Mouse (Mus musculus) neural tube, embryonic 11.5 days (tissue): ENCODE data around the gene Ctnna3. TPM values are rescaled to one million over a fixed set of nuclear protein-coding genes. Genes with fewer than 3 reads are reported as not detected.

Source experiments
- ATAC-seq: fragments of 200-750 bp; cut with Nextera tagmentation; 2 replicates; pipeline ENCODE4 v1.8.0; 2017; ENCODE audit warnings: moderate number of reproducible peaks, mild to moderate bottlenecking, moderate TSS enrichment, moderate library complexity; ENCODE audit not compliant: insufficient read depth, low FRiP score, low TSS enrichment
- DNase-seq: peaks from one replicate; pipeline ENCODE4 v3.0.0-alpha.2; 2015; ENCODE audit warnings: low spot score
- H3K27ac ChIP-seq: fragments of 300-500 bp; sonication (generic); 2 replicates; pipeline ENCODE4 v1.5.1; 2014; ENCODE audit warnings: low read depth, mild to moderate bottlenecking, low read length
- H3K27me3 ChIP-seq: fragments of 300-500 bp; sonication (generic); 2 replicates; pipeline ENCODE4 v1.6.1; 2014; ENCODE audit warnings: mild to moderate bottlenecking, low read length, mixed read lengths; ENCODE audit not compliant: control insufficient read depth, insufficient read depth
- H3K36me3 ChIP-seq: fragments of 300-500 bp; sonication (generic); 2 replicates; pipeline ENCODE4 v1.6.1; 2014; ENCODE audit warnings: mild to moderate bottlenecking, low read length, moderate library complexity, mixed read lengths; ENCODE audit not compliant: control insufficient read depth, insufficient read depth
- H3K4me1 ChIP-seq: fragments of 300-500 bp; sonication (generic); 2 replicates; pipeline ENCODE4 v1.6.1; 2014; ENCODE audit warnings: low read length, mixed read lengths; ENCODE audit not compliant: control insufficient read depth, insufficient read depth
- H3K4me2 ChIP-seq: fragments of 300-500 bp; sonication (generic); 2 replicates; pipeline ENCODE4 v1.6.1; 2014; ENCODE audit warnings: low read depth, mild to moderate bottlenecking, moderate library complexity
- H3K4me3 ChIP-seq: fragments of 300-500 bp; sonication (generic); 2 replicates; pipeline ENCODE4 v1.5.1; 2014; ENCODE audit warnings: low read depth, low read length
- H3K9ac ChIP-seq: fragments of 300-500 bp; sonication (generic); 2 replicates; pipeline ENCODE4 v1.6.1; 2014; ENCODE audit warnings: mild to moderate bottlenecking, low read length
- H3K9me3 ChIP-seq: fragments of 300-500 bp; sonication (generic); 2 replicates; pipeline ENCODE4 v1.6.1; 2016; ENCODE audit warnings: low read length; ENCODE audit not compliant: control insufficient read depth
- WGBS: fragments of 180-500 bp; shearing (Covaris S2); extraction: QIAGEN DNeasy Blood & Tissue Kit; methylation state at CpG from one replicate; pipeline ENCODE4 v1.1.7; 2014; 5-methylcytosine and 5-hydroxymethylcytosine counted together
- polyA plus RNA-seq: library from polyadenylated mRNA; unstranded; fragments of >200 nt; fragmentation: Nextera tagmentation; extraction: Ambion mirVana; gene quantifications from 2 replicates; pipeline ENCODE4 v1.2.1, GENCODE M21; 2014

The Ctnna3 gene
- polyA plus RNA-seq, 1 experiment from 2014 or later = 0.33 TPM

DNA sequence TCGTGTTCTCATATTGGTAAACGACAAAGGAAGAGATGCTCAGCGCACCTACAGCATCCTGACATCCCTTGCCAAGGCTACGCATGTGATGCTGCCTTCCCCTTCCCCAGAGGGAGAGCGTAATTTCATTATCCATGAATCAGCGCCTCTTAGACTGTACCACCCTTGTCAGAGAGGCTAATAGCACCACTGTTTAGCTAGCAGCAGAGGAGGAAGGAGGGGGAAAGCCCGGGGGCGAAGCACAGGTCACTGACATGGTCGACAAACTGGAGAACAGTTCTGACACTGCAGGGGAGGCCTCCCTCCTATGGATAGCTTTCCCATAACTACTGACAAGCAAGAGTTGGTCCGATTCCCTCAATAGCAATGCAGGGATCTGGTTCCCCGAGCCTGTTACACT, 653.9 kb downstream of the Ctnna3 start:
- no peak for ATAC-seq
- Histone ChIP-seq H3K4me3 (no peak overlapping the region), H3K36me3 (no peaks in the 10 kb centered on the region), H3K9ac (no peak overlapping the region), H3K4me1 (0 out of 2 replicates have a peak, but pooled peaks cover 3% of the 10 kb centered on the region), H3K4me2 (no peak overlapping the region), H3K9me3 (no peaks in the 10 kb centered on the region), H3K27me3 (no peaks in the 10 kb centered on the region; the same call in 1 of the 2 replicates), H3K27ac (no peak overlapping the region)
- peak; percentile 12 for DNase-seq
- 45% methylated on average over 11 of the region's 11 CpGs for WGBS

DNA sequence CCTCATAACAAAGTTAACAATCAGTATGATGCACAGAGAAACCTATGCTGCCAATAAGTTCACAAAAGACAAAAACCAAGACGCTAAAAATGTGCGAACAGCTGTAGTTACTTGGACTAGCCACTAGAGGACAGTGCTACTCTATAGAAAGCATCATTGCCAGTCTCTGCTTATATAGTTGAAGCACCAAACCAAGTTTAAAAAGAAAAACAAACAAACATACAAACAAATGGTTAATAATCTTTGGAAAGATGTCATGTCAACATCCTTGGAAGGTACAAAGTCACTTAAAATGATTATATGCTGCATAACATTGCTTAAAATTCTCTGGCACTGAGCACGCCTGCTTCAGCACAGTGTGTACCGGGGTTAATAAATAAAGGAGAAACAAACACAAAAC, 654.6 kb downstream of the Ctnna3 start:
- H3K9me3 ChIP-seq = no peaks in the 10 kb centered on the region
- DNase-seq (no peak), ATAC-seq (no peak)
- H3K4me3 ChIP-seq = no peak overlapping the region
- H3K27ac ChIP-seq = no peak overlapping the region
- H3K36me3 ChIP-seq = no peaks in the 10 kb centered on the region
- no peaks in the 10 kb centered on the region; the same call in 1 of the 2 replicates for H3K27me3 ChIP-seq
- 0 out of 2 replicates have a peak, but pooled peaks cover 3% of the 10 kb centered on the region for H3K4me1 ChIP-seq
- H3K4me2 ChIP-seq = no peak overlapping the region
- WGBS = 45% methylated on average over 4 of the region's 4 CpGs
- no peak overlapping the region for H3K9ac ChIP-seq

DNA sequence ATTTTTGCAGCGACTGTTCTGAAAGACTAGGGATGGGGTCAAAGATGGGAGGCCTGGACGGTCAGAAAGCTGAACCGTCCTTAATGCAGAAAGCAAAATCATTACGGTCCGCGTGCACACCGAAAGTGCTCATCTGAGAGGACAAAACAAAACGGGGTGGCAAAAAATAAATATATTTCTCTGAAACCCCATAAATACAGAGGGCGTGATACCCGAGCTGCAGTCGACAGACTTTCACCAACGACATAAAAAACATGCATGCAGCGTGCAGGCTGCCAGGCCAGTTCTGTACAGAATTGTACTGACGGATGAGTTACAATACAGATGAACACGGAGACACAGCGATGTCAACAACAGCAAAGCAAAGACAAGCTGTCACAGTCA, 656.3 kb downstream of the Ctnna3 start:
- Histone ChIP-seq H3K4me2 (peak overlapping the region; percentile 74; the same call in 1 of the 2 replicates), H3K27me3 (no peaks in the 10 kb centered on the region; the same call in 1 of the 2 replicates), H3K9me3 (no peaks in the 10 kb centered on the region), H3K4me1 (0 out of 2 replicates have a peak, but pooled peaks cover 3% of the 10 kb centered on the region), H3K27ac (no peak overlapping the region), H3K36me3 (no peaks in the 10 kb centered on the region), H3K9ac (no peak overlapping the region), H3K4me3 (no peak overlapping the region)
- WGBS = 59% methylated on average over 16 of the region's 16 CpGs
- DNase-seq = no peak
- ATAC-seq = no peak

DNA sequence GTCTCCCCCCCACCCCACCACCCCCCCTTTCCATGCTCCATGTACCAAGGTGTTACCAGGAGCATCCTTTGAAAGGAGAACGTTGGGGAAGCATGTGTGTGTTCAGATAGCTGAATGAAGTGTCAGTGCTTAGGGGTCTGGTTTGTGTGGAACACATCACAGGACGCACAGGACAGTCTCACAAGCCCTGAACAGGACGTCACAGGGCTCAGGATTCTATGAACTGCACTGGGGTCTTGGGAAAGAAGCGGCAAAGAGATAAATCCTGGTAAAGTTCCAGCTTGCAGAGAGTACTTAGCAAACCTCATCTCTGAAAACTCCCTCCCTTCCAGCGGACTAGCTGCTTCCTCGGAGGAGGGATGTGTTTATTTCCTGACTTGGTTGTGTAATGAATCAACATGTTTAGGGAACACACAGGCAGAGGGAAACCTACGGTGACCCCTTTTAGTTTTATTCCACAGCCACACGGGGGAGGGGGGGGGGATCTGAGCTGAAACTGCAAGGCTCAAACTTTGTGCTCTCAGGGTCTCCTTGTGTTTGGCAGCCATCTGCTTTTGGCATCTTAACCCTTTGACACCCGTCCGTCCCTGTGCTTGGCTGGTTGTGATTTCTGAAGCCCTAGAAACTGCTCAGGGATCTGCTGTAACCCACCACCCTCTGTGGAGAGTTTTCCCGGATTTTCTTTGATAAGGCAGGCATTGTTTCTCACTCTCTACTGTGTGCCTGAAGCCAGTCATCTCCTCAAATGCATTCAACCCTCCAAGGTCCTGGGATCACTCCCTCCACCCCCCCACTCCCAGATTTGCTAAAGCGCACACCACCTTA, 656.9 kb downstream of the Ctnna3 start:
- Histone ChIP-seq H3K4me2 (peak overlapping the region; percentile 74), H3K27me3 (no peaks in the 10 kb centered on the region; the same call in 1 of the 2 replicates), H3K4me3 (peak overlapping the region; percentile 40), H3K36me3 (no peaks in the 10 kb centered on the region), H3K4me1 (0 out of 2 replicates have a peak, but pooled peaks cover 3% of the 10 kb centered on the region), H3K27ac (no peak overlapping the region), H3K9ac (no peak overlapping the region), H3K9me3 (no peaks in the 10 kb centered on the region)
- peak; percentile 48 for DNase-seq
- peak; percentile 6; the same call in 1 of the 2 replicates for ATAC-seq
- WGBS = 5% methylated on average over 12 of the region's 12 CpGs

DNA sequence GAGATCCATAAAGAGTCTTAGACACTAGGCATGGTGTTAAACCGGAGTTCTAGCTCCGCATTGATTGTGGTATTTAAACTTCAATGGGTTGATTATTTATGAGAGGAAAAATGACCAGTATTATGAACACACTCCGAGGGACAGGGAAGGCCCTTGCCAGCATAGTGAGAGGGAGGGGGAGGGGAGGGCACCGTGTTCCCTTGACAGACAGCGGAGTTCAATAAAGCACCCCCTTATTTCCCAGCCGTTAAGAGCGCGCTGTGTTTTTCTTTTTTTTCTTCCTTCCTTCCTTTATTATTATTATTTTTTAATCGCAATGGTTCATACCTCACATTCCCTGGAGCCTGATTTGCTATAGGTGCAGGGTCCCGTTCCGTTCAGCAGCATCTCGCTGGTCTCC, 657.6 kb downstream of the Ctnna3 start:
- Histone ChIP-seq H3K27ac (no peak overlapping the region), H3K9ac (peak overlapping the region; percentile 31; the same call in 1 of the 2 replicates), H3K36me3 (no peaks in the 10 kb centered on the region), H3K9me3 (no peaks in the 10 kb centered on the region), H3K4me2 (peak overlapping the region; percentile 74), H3K4me1 (0 out of 2 replicates have a peak, but pooled peaks cover 3% of the 10 kb centered on the region), H3K4me3 (peak overlapping the region; percentile 40), H3K27me3 (no peaks in the 10 kb centered on the region; the same call in 1 of the 2 replicates)
- DNase-seq (peak; percentile 20), ATAC-seq (peak; percentile 8; the same call in 1 of the 2 replicates)
- under 1% methylated on average over 12 of the region's 12 CpGs for WGBS

DNA sequence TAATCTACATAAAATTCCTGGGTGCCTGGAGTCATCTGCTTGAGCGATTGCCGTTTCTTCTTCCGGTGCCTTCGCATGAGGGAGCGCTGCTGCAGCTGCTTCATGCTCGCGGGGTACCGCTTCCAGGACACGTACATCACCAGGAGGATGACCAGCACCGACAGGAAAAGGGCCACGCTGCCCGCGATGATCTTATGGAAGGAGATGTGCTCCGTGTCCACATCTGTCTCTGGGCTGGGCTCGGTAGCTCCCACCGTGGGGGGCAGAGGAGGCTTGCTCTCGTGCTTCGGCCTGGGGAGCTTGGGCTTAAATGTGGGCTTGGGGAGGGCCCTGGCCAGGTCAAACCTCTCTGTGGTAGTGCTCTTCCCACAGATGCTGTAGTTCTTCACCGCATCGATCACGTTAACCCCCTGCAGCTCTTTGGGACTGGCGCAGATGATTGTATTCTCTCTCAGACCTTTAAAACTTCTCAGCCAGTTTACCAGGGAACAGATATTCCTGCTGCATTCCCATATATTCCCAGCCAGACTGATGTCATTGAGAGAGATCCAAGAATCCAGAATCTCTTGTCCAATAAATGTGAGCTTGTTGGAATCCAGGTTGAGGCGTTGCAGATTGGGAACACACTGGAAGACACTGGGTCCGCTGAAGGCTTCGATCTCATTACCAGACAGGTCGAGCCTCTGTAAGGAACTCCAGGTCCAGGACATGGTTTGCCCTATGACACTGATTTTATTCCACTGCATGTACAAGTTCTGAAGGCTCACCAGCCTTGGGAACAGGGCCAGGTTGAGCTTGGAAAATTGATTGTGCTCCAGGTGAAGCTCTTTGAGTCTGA, 658.3 kb downstream of the Ctnna3 start:
- Histone ChIP-seq H3K27me3 (no peaks in the 10 kb centered on the region; the same call in 1 of the 2 replicates), H3K9ac (peak overlapping the region; percentile 31; the same call in 1 of the 2 replicates), H3K4me3 (peak overlapping the region; percentile 40), H3K4me2 (peak overlapping the region; percentile 74), H3K36me3 (no peaks in the 10 kb centered on the region), H3K4me1 (0 out of 2 replicates have a peak, but pooled peaks cover 3% of the 10 kb centered on the region), H3K9me3 (no peaks in the 10 kb centered on the region), H3K27ac (no peak overlapping the region)
- DNase-seq (peak; percentile 55), ATAC-seq (no peak)
- WGBS = 5% methylated on average over 26 of the region's 26 CpGs

DNA sequence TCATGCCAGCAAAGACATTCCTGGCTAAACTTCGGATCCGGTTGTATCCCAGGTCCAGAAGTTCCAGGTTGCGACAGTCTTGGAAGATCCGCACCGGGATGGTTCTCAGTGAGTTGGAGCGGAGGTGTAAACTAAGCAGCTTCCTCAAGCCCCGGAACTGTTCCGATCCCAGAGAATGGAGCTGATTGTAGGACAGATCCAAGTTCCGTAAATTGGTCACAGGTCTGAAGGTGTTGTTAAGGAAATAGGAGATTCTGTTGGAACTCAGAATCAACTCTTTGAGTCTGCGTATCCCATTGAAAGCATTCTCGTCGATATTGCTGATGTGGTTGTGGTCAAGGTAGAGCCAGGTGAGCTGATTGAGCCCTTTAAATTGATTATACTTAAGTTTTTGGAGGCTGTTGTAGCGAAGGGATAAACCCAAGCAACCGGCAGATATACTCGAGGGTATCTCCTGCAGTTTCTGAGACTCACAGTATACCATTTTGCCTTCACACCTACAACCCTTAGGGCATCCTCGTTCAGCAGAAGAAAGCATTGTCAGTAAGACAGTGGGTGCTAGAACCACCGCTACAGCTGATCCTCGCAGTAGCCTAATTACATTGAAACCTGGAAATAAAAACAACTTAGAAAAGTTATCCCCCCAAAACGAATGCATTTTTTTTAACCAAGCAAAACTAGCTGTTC, 659.0 kb downstream of the Ctnna3 start:
- 17% methylated on average over 19 of the region's 19 CpGs for WGBS
- Histone ChIP-seq H3K27ac (no peak overlapping the region), H3K4me2 (peak overlapping the region; percentile 74; the same call in 1 of the 2 replicates), H3K9me3 (no peaks in the 10 kb centered on the region), H3K9ac (no peak overlapping the region), H3K27me3 (no peaks in the 10 kb centered on the region; the same call in 1 of the 2 replicates), H3K4me1 (0 out of 2 replicates have a peak, but pooled peaks cover 3% of the 10 kb centered on the region), H3K36me3 (no peaks in the 10 kb centered on the region), H3K4me3 (no peak overlapping the region)
- ATAC-seq (no peak), DNase-seq (no peak)
